Mouse (Mus musculus) retina, embryonic 14.5 days (tissue): ENCODE measurements around the gene Gm2115.

Experiments
- DNase-seq: peaks from one replicate; pipeline ENCODE4 v3.0.0-alpha.2; 2015; ENCODE audit warnings: low spot score

Gene Gm2115

DNA sequence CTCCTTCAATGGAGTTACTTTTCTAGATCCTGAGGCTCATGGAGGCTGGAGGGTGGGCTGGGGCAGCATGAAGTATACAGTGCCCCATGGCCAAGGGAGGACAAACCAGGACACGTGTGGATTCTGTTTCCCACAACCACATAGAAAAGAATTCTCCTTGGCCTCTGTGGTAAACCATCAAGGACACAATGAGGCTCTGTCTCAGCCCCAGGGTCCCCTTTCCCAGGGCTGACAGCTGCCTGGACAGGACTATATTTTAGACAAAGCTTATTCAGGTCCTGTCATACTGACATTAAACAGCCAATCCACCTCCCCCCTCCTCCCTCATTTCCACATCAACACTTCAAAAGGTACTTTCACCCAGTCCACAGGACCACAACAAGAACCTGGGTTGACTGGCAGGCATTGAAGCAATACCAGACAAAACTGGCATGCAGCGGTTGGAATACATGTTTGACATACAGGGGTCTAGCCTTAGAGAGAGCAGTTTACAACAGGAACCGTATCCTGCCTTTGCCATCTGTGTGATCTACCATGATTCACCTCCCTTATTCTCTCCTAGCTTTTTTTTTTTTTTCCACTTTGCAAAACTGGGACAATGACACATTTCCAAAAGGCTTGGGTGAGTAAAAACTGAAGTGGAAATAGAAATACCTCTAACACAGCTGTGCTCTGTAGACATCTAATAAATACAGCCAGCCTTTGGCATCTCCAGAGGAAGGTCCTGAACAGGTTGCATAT, 57.8 kb downstream of the Gm2115 start:
- no peak for DNase-seq

DNA sequence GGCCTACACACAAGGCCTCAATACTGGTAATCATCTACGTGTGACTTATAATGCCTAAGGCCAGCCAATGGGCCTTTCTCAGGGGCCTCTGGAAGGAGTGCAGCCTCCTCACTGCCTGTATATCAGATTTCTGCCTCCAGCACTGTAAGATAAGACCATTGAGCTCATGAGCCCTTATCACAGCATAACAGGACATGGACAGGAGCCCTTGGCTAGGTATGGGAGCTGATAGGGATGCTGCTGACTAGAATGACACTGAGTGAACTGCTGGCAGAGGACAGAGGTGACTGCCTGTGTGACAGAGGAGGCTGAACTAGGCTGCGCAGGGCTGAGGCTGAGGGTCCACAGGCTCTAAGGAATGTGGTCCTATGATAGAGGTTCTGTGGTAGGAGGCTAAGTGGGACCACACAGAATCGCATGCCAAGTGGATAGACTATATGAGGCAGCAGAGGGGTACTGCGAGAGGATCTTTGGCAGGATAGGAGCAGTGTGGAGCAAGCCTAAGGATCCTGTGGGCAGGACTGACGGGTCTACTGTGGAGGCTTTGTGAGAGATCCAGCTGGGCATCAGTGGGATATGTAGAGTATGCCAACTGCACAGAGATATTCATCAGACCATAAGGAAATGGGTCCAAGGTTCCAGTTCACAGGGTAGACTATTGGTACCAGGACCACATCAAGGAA, 58.5 kb downstream of the Gm2115 start:
- DNase-seq: no peak

DNA sequence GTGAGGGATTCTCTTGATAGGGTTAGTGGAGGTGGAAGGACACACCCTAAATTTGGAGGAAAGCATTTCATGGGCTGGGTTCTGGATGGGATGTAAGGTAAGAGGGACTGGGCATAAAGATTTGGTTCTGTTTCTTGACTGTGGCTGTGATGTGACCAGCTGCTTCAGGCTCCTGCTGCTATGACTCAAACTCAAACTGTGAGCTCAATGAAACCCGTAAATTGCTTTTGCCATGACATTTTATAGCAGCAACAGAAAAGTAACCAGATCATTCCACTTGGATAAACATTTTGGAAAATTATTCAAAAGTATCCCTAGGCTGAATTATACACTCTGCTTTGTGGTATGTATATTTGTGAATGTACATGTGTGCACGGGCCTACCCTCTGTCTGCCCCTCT, 61.9 kb downstream of the Gm2115 start:
- DNase-seq: no peak

DNA sequence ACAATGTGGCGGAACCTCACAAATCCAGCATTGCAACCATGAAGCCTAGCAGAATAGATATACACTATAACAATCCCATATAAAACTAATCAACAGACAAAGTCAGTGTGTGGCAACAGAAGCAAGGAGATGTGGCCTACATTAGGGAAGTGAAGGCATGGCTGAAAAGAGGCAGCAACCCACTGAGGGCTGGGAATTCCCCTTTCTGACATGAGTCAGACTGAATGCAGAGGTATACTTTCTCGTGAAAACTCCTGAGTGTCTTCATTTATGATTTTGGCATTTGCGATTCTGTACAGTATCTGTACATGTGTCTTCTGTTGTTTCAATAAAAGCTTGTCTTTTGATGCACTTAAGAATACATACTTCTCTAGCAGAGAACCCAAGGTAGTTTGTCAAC, 62.6 kb downstream of the Gm2115 start:
- no peak for DNase-seq

DNA sequence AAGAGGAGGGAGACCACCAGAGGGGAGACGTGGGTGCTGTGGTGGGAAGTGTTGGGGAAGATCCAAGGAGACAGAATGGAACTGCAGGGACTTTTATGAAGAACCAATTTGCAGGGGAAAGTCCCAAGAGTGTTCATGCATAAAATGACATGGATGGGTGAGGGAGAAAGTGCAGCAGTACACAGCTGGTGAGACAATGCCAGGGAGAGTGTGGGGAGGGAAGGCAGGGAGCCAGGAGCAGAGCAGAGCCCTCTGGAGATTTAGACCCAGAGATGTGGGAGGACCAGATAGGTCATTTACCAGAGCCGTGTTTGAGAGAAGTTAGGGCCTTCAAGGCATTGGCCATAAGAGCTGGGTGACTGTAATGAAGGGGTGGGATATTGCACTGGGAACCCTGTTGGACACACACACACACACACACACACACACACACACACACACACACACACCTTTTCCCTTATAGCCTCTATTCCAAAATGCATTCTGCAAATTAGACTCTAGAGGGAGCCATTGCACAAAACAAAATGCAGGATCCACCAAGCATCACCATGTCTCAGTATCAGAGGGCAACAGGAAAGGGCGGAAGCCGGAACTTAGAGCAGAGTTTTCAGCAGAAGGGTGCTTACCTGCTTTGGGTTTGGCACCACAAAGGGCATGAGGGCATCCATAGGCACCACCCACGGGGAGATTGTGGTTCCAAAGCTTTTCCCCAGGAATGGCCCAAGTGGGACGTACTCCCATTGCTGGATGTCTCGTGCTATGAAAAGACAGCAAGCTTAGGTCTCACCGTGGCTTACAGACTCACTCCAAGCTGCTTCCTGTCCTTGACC, 65.5 kb downstream of the Gm2115 start:
- peak; percentile 84 for DNase-seq

GRCm38 (mm10) chr7:84594917-84595303, 66.2 kb downstream of the Gm2115 start:
- no peak for DNase-seq

DNA sequence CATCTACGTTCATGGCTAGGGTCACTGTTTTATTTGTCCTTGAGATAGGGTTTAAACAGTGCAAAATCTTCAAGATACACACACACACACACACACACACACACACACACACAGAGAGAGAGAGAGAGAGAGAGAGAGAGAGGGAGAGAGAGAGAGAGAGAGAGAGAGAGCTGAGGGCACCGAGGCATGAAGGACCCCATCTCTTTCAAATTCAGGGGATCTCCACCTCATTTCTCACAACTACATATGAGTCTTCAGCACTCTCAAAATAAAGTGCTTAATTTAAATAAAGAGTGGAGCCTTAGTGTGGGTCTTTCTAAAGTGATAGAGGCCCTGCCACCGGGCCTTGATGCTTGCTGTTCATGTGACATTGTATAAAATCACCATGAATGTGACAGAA, 67.2 kb downstream of the Gm2115 start:
- DNase-seq: no peak

- DNase-seq: no peak
Measured at GRCm38 (mm10) chr7:84596633-84597032, 67.9 kb downstream of the Gm2115 start.

GRCm38 (mm10) chr7:84600631-84601030, 71.9 kb downstream of the Gm2115 start:
- DNase-seq: no peak

DNA sequence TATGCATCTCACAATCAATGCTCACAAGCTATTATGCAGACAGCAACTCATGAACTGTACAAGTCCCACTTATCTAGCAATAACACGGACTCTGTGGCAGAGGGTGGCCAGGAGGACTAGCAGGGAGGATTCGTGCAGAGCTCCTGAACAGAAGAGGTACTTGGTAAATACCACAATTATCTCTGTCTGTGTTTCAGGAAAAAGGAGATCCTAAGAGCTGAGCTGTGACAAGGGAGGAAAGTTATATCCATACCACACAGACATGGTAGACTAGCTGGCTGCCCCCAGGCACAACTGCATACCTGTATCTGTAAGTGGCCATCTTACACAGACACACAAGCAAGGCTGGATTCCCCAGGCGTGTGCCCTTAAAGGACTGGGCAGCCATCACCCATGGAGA, 72.6 kb downstream of the Gm2115 start:
- no peak for DNase-seq

DNA sequence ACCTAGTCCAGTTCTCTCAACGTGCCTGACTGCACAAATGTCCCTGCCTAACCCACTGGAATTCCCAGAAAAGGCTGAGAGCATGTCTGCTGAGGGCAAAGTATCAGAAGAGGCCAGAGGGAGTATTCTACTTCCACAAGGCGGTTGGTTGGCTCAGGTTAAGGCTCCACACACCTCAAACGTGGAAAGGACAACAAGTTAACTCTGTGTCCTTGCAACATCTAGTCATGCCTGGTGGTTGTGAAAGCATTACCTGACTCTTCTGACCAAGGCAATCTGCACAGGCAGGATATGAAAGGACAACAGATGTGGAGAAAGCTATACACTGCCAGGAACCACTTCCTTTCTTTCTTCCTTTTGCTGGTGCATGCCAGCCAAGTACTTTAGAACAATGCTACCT, 75.7 kb downstream of the Gm2115 start:
- DNase-seq: no peak

- DNase-seq: no peak
Measured at GRCm38 (mm10) chr7:84605033-84605687, 76.4 kb downstream of the Gm2115 start.

GRCm38 (mm10) chr7:84605704-84606292, 77.0 kb downstream of the Gm2115 start:
- peak; percentile 71 for DNase-seq

DNA sequence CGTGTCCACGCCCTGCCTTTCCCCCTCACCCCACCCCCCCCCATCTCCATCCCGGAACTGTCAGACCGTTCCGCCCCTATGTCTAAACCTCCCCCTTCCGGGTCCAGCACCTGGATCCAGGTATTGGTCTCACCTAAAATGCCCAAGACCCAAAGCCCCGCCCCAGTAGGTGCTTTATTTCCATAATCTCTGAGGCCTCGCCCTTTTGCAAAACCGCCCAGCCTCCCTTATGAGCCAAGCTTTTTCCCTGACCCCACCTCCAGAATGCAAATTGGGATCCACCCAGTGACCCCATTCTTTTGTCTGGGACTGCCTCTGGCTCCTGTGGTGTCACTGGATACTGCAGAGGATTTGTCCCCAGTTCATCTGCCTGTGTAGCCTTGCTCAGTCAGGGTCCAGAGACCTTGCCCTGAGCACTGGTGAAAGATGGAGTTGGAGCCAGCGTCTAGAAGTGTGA, 77.6 kb downstream of the Gm2115 start, which contains the start of gene Fah:
Gene Fah, minus strand, starts transcription at position 430 of the 457 bp plus-strand sequence.
- DNase-seq: peak; percentile 89

DNA sequence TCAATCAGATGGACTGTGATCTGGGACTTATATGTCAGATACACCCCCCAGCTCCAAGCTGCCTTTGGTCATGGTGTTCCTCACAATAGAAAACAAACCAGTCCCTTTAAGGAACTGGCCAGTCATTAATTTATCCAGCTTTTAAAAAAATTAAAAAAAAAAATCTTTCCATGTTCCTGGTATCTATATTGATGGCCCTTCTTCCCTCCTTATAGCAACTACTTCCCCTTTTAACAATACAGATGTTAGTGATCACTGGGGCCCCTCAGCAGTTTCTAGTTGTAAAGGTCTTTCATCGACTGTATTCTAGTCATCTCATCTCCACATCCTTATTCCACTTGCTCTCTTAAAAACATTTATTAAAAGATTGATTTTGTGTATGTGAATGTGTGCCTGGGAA, 82.9 kb downstream of the Gm2115 start:
- DNase-seq: no peak

DNA sequence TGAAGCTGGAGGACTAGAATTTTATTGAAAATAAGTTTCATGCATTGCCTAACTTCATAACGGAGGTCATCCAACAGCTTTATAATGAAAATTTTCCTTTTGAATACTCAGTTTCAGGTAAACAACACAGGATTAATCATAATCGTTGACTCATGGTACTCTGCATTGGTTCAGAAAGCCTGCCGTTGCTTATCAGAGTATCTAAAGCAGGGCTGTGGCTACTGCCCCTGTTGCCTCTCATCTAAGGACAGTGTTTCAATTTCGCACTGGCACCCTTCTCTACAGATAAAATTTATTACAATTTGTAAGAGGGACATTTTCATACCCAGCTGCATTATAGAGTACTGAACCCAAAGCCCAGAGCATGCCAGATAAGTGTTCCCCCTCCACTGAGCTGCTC, 83.7 kb downstream of the Gm2115 start:
- no peak for DNase-seq

GRCm38 (mm10) chr7:84618951-84619350, 90.2 kb downstream of the Gm2115 start:
- DNase-seq: no peak

DNA sequence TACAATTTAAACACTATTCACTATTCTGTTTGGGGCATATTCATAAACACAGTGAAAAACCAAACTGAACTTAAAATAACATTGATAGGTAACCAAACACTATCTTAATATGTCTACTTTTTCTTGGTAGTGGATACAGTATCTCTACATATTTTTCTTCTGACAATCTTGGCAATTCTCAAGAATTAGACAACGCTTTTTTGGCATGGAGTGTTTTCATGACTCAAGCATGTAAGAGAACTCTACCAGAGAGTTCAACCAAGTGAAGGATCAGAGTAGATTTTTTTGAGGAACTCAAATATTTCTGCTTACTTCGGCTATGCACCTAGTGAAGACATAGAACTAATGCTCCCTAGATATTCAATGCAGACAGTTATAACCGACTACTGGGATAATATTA, 92.2 kb downstream of the Gm2115 start:
- DNase-seq: no peak

- DNase-seq: no peak
Measured at GRCm38 (mm10) chr7:84623718-84624117, 95.0 kb downstream of the Gm2115 start.

- no peak for DNase-seq
Measured at GRCm38 (mm10) chr7:84631878-84632277, 103.1 kb downstream of the Gm2115 start.
